Mouse (Mus musculus) ES-Bruce4 (cell line): ENCODE measurements at regions not wholly inside any gene's neighbourhood (a gene's known extent, or its start where the extent isn't known, plus 50 kb on each side); places are given as distances from the start of the nearest gene placed in this dataset.

Experiments
- H3K27ac ChIP-seq: 2 replicates; pipeline ENCODE4 v1.5.1; 2012; ENCODE audit warnings: low read length, inconsistent platforms; ENCODE audit not compliant: insufficient read depth
- H3K27me3 ChIP-seq: 2 replicates; pipeline ENCODE4 v1.6.1; 2012; ENCODE audit warnings: mild to moderate bottlenecking, low read length, inconsistent platforms; ENCODE audit not compliant: control insufficient read depth, poor library complexity, insufficient read depth, severe bottlenecking
- H3K36me3 ChIP-seq: 2 replicates; pipeline ENCODE4 v1.6.1; 2012; ENCODE audit warnings: inconsistent platforms, mild to moderate bottlenecking, low read length, moderate library complexity; ENCODE audit not compliant: control insufficient read depth, poor library complexity, insufficient read depth, severe bottlenecking
- H3K4me1 ChIP-seq: one replicate; pipeline ENCODE4 v1.8.1; 2011; ENCODE audit warnings: low read length; ENCODE audit not compliant: control insufficient read depth, insufficient read depth
- H3K4me3 ChIP-seq: 2 replicates; pipeline ENCODE4 v1.5.1; 2011; ENCODE audit warnings: low read depth, mild to moderate bottlenecking, low read length
- H3K9ac ChIP-seq: 2 replicates; pipeline ENCODE4 v1.6.1; 2012; ENCODE audit warnings: low read depth, mild to moderate bottlenecking, inconsistent platforms; ENCODE audit not compliant: poor library complexity, severe bottlenecking
- H3K9me3 ChIP-seq: replicated peaks from 2 replicates; pipeline ENCODE4 v1.6.1; 2012; ENCODE audit warnings: mild to moderate bottlenecking, low read length, inconsistent platforms; ENCODE audit not compliant: control insufficient read depth, poor library complexity, insufficient read depth, severe bottlenecking
- CTCF ChIP-seq: IDR thresholded peaks from one replicate; pipeline ENCODE4 v1.8.1; 2011; ENCODE audit warnings: low read depth, low read length
- EP300 ChIP-seq: IDR thresholded peaks from 2 replicates; pipeline ENCODE4 v1.6.1; 2011; ENCODE audit warnings: low read depth, low read length; ENCODE audit not compliant: insufficient read depth
- POLR2A ChIP-seq: IDR thresholded peaks from one replicate; pipeline ENCODE4 v1.8.1; 2011; ENCODE audit warnings: low read length; ENCODE audit not compliant: insufficient read depth

DNA sequence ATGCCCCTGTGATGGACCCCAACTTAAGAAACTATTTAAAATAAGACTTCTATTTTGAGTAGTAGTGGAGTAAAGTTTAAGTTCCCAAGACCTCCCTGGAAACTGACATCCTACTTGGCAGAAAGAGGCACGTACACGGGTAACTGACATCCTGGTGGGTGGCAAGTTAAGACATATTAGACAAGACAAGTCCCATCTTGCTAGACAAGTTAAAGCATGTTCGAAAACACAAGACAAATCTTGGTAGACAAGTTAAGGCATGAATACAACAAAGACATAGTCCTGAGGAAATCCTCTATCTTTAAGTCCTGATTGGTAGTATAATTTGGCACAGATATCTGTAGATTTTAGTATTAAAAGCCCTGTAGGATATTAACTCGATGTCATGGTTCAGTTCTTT, 1332.6 kb downstream of the Gm37988 start:
- Histone ChIP-seq H3K9me3 (no peaks in the 10 kb centered on the region), H3K36me3 (no peaks in the 10 kb centered on the region), H3K9ac (no peak overlapping the region), H3K4me1 (no peaks in the 10 kb centered on the region), H3K27ac (no peak overlapping the region), H3K4me3 (no peak overlapping the region), H3K27me3 (no peaks in the 10 kb centered on the region)
- no peak for TF ChIP-seq CTCF
- no peak for TF ChIP-seq EP300
- TF ChIP-seq POLR2A, result no peak

GRCm38 (mm10) chr1:6142816-6143215, 1335.1 kb downstream of the Gm37988 start:
- no peak for TF ChIP-seq CTCF
- TF ChIP-seq POLR2A, result no peak
- no peak for TF ChIP-seq EP300
- Histone ChIP-seq H3K4me1 (no peaks in the 10 kb centered on the region), H3K9ac (no peak overlapping the region), H3K36me3 (no peaks in the 10 kb centered on the region), H3K4me3 (no peak overlapping the region), H3K27me3 (no peaks in the 10 kb centered on the region), H3K27ac (no peak overlapping the region), H3K9me3 (no peaks in the 10 kb centered on the region)

- Histone ChIP-seq H3K4me1 (no peaks in the 10 kb centered on the region), H3K9me3 (no peaks in the 10 kb centered on the region), H3K27ac (no peak overlapping the region), H3K4me3 (no peak overlapping the region), H3K27me3 (no peaks in the 10 kb centered on the region), H3K36me3 (no peaks in the 10 kb centered on the region), H3K9ac (no peak overlapping the region)
- no peak for TF ChIP-seq CTCF
Measured at GRCm38 (mm10) chr1:6143891-6144290, 1336.2 kb downstream of the Gm37988 start.

DNA sequence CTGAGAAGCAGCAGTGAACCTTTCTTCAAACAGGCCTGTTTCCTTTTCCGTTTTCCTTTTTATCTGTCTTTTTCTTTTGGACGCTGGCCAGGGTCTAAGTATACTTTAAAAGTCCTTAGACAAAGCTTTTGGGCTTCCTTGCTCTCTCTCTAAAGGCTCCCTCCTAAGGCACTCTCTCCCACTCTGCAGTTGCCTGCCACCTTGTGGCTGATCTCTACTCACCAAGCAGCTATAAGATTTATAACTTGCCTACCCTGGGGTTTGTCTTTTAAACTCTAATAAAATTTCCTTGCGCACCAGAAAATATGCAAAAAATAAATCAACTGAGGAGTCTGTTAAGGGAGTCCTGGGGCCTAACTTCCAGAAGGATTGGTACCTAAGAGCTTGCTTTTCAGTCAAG, 1344.7 kb downstream of the Gm37988 start:
- H3K4me3 ChIP-seq, result no peak overlapping the region
- no peaks in the 10 kb centered on the region for H3K27me3 ChIP-seq
- no peak overlapping the region for H3K9ac ChIP-seq
- H3K36me3 ChIP-seq, result no peaks in the 10 kb centered on the region
- H3K9me3 ChIP-seq, result no peaks in the 10 kb centered on the region
- TF ChIP-seq CTCF, result peak; percentile 44
- TF ChIP-seq EP300, result no peak
- no peaks in the 10 kb centered on the region for H3K4me1 ChIP-seq
- H3K27ac ChIP-seq, result no peak overlapping the region
